Mouse (Mus musculus): Measurements from ENCODE around the gene Rhbdl1.

The Rhbdl1 gene

DNA sequence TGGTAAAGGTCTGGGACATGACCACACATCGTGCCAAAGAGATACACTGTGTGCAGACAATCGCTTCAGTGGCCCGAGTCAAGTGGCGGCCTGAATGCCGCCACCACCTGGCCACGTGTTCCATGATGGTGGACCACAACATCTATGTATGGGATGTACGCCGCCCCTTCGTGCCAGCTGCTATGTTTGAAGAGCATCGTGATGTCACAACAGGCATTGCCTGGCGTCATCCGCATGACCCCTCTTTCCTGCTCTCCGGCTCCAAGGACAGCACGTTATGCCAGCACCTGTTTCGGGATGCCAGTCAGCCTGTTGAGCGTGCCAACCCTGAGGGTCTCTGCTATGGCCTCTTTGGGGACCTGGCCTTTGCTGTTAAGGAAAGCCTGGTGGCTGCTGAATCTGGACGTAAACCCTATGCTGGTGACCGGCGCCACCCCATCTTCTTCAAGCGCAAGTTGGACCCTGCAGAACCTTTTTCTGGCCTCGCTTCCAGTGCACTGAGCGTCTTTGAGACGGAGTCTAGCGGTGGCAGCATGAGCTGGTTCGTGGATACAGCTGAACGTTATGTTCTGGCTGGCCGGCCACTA lies 11.0 kb downstream of the Rhbdl1 start:
- no peak for DNase-seq

- no peak for DNase-seq
These were observed 11.8 kb downstream of the Rhbdl1 start for GRCm38 (mm10) chr17:25825311-25825710.

GRCm38 (mm10) chr17:25824362-25825142 lies 12.5 kb downstream of the Rhbdl1 start:
- no peak for DNase-seq

DNA sequence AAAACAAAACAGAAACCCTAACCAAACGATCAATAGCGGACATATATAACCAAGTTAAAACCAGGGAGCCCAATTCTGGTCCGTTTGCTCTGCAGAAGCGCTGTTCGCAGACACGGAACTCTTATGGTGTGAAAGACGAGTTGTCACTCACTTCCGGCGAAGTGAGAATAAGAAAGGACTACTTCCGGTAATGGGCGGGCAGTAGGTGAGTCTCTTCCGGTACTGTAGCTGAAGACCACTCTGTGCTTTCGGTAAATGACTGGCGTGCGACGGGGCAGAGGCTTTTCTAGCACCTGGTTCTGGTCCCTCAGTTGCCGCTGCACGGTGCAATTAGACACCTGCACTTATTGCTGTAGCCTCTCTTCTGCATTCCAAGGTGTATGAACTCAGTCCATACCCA lies 13.6 kb downstream of the Rhbdl1 start, which contains the start of gene Wdr24:
TSS of gene Wdr24 (plus strand) at position 176 of the 400 bp plus-strand sequence.
- peak; percentile 70 to 86 for DNase-seq

- DNase-seq, result no peak
These were observed 18.0 kb downstream of the Rhbdl1 start for GRCm38 (mm10) chr17:25818851-25819780.

DNA sequence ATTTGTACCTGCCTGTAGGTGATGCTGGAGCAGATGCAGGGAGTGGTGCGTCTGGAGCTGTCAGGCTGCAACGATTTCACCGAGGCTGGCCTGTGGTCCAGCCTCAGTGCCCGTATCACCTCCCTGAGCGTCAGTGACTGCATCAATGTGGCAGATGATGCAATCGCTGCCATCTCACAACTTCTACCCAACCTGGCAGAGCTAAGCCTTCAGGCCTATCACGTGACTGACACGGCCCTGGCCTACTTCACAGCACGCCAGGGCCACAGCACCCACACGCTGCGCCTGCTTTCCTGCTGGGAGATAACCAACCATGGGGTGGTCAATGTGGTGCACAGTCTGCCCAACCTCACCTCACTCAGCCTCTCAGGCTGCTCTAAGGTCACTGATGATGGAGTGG lies 19.4 kb downstream of the Rhbdl1 start:
- no peak for DNase-seq

DNA sequence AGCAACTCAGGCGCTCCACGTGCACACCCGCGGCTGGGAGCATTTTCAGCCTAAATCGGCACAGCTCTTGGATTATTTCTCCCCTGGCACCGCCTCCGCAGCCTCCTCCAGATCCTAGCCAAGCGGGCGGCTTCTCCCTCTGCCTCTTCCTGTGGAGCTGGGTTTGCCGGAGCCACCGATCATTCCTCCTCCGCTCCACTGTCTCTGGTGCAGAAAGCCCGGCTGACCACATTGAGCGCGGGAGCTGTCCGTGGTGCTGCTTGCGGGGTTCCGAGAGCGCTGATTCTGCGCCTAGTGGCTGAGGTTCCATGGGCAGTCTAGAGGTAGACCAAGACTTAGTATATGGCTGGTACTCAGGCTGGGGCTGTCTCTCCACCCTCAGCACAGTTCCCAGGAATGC lies 23.6 kb downstream of the Rhbdl1 start:
- DNase-seq, result peak; percentile 69 to 70

GRCm38 (mm10) chr17:25810890-25811289 lies 26.2 kb downstream of the Rhbdl1 start:
- DNase-seq, result peak in 1 of 2 experiments; percentile 10

- DNase-seq, result peak; percentile 68 to 77
These were observed 27.3 kb downstream of the Rhbdl1 start for GRCm38 (mm10) chr17:25809606-25810340.

- peak; percentile 94 to 97 for DNase-seq
These were observed 28.1 kb downstream of the Rhbdl1 start, which contains the start of gene Fbxl16 for GRCm38 (mm10) chr17:25808789-25809605. Gene Fbxl16, plus strand, starts transcription at chr17:25809085.

DNA sequence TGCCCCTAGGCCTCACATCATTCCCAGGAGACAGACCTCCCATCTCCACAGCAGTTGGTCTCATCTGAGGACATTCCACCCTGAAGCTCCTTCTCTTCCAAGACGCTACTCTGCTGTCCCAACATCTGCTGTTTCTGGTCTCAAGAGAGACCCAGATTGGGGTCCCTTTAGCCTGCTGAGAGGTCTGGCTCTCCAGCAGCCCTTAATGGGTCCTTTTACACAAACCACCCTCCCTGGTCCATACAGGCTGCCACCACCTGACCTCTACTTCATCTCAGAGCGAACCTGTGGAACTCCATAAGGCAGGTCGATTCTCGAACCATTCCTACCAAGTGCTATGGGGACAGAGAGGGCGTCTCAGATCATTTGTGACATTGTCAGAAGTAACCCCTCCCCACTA lies 29.1 kb downstream of the Rhbdl1 start:
- DNase-seq, result peak in 1 of 2 experiments; percentile 10

DNA sequence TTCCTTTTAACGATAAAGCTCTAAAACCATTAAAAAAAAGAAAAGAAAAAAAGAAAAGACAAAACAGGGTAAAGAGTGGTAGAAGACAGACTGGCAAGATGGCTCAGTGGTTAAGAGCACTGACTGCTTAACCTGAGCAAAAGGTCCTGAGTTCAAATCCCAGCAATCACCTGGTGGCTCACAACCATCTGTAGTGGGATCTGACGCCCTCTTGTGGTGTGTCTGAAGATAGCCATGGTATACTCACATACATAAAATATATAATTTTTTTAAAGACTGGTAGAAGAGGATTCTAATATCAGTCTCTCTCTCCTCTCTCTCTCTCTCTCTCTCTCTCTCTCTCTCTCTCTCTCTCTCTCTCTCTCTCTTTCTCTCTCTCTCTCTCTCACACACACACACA lies 29.6 kb downstream of the Rhbdl1 start:
- DNase-seq, result peak in 1 of 2 experiments; percentile 9

DNA sequence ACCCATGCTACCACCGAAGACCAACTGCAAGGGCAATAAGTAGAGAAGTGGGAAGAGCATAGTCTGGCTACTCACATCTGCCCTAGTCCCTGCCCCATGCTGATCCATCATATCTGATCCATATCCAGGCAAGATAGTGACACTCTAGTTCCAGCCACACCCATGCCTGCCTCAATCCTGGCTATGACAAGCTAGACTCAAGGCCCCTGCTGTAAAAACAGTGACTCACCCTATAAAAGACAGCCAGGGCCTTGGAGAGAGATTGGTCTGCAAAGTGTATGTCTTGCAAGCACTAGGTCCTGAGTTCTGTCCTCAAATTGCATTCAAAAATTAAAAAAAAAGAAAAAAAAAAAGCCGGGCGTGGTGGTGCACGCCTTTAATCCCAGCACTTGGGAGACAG lies 30.6 kb downstream of the Rhbdl1 start:
- DNase-seq, result peak in 1 of 2 experiments; percentile 1

DNA sequence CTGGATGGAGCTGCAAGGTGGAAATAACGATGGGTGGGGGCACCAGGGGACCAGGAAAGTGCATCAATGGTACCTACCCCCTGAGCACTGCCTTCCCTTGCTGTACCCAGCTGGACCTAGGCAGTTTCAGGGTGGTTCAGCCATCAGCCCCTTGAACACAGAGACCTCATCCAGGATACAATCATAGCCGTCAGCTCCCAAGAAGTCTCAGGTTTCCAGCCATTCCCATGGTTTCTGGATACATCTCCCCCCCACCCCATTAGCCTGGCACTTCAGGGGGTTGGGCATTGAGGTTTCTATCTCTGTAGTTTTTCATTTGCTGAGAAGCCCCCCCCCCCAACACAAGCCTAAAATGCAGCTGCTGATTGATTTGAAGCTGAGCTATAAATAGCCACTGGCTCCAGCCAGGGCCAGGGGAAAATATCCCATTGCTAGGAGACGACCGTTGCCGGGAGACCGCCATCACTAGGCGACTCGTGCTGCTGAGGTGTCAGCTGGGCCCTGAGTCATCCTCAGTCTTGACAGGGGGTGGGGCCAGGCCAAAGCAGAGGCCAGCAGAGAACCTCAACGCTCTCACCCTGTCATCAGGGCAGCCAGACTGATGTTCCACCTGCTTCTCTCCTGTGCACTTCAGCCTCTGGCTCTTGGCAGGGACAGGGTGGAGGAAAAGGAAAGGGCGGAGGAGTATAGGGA lies 34.1 kb downstream of the Rhbdl1 start:
- peak in 1 of 2 experiments; percentile 36 for DNase-seq

DNA sequence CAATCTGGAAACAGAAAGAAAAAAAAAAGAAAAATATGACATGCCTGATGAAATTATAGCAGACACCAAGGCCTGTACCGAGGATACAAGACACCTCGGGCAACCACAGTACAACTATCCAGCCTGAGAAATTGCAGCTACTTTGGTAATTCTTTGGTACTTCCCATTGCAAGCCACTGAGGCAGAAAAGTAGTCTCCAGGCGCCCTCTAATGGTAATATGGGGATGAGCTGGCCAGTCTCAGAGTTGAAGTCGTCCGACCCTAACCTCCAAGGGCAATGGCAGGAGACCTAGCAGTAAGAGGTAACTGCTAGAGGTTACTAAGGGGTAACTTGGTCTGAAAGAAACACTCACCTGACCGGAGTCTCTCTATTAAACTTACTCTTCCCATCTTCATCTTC lies 36.1 kb downstream of the Rhbdl1 start:
- peak; percentile 64 to 77 for DNase-seq

- DNase-seq, result peak in 1 of 2 experiments; percentile 67
These were observed 40.1 kb downstream of the Rhbdl1 start, which contains the start of gene Metrn for GRCm38 (mm10) chr17:25796951-25797369. Gene Metrn, minus strand, starts transcription at chr17:25797136.

GRCm38 (mm10) chr17:25796211-25796771 lies 40.8 kb downstream of the Rhbdl1 start:
- DNase-seq, result no peak

DNA sequence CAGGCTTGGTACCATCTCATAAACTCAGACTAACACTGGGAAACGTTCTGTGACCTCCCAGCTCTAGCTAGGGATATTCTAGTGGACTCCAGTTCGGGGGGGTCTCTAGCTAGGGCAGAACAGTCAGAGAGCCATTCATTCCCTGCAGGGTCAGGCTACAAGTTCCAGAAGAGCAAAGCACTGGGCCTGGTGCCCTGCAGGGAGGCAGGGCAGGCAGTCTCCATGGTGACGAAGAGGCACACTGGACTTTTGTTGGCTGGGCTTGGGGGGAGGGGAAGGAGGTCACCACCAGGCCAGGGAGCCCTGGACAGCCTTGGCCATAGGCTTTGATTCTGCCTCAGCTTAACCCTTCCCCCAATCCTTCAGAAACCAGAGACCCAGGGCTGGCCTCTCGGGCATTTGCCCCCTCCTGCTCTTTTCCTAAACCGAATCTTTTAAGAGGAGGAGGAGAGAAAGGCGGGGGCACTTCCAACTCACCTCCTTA lies 41.4 kb downstream of the Rhbdl1 start, which contains the start of gene AC134908.4:
TSS of gene AC134908.4 (minus strand) at position 51 of the 484 bp plus-strand sequence.
- no peak for DNase-seq

- peak in 1 of 2 experiments; percentile 11 for DNase-seq
These were observed 42.1 kb downstream of the Rhbdl1 start for GRCm38 (mm10) chr17:25794998-25795397.

- DNase-seq, result peak in 1 of 2 experiments; percentile 19
These were observed 42.9 kb downstream of the Rhbdl1 start for GRCm38 (mm10) chr17:25794197-25794596.

All from cerebellum, postnatal 36 days (tissue).